Mouse (Mus musculus) intestine, embryonic 16.5 days (tissue): ENCODE data around the gene Arl15. TPM values are rescaled to one million over a fixed set of nuclear protein-coding genes. Genes with fewer than 3 reads are reported as not detected.

ENCODE experiments used
- ATAC-seq: fragments of 200-750 bp; cut with Nextera tagmentation; 2 replicates; pipeline ENCODE4 v1.8.0; 2017; ENCODE audit warnings: moderate TSS enrichment, moderate library complexity
- H3K27ac ChIP-seq: fragments of 300-500 bp; sonication (generic); 2 replicates; pipeline ENCODE4 v1.5.1; 2014; ENCODE audit warnings: mild to moderate bottlenecking, low read length
- H3K27me3 ChIP-seq: fragments of 300-500 bp; sonication (generic); replicated peaks from 2 replicates; pipeline ENCODE4 v1.6.1; 2014; ENCODE audit warnings: low read length, control low read depth, mixed read lengths; ENCODE audit not compliant: control insufficient read depth, insufficient read depth
- H3K36me3 ChIP-seq: fragments of 300-500 bp; sonication (generic); 2 replicates; pipeline ENCODE4 v1.6.1; 2014; ENCODE audit warnings: low read length, control low read depth; ENCODE audit not compliant: control insufficient read depth, insufficient read depth
- H3K4me1 ChIP-seq: fragments of 300-500 bp; sonication (generic); 2 replicates; pipeline ENCODE4 v1.6.1; 2014; ENCODE audit warnings: low read length, control low read depth, mixed read lengths; ENCODE audit not compliant: control insufficient read depth, insufficient read depth
- H3K4me2 ChIP-seq: fragments of 300-500 bp; sonication (generic); 2 replicates; pipeline ENCODE4 v1.6.1; 2014; ENCODE audit warnings: low read depth, low read length, control low read depth
- H3K4me3 ChIP-seq: fragments of 300-500 bp; sonication (generic); 2 replicates; pipeline ENCODE4 v1.5.1; 2014; ENCODE audit warnings: mild to moderate bottlenecking, low read length
- H3K9ac ChIP-seq: fragments of 300-500 bp; sonication (generic); 2 replicates; pipeline ENCODE4 v1.6.1; 2014; ENCODE audit warnings: low read depth, low read length
- H3K9me3 ChIP-seq: fragments of 300-500 bp; sonication (generic); 2 replicates; pipeline ENCODE4 v1.6.1; 2016; ENCODE audit warnings: low read length, control low read depth; ENCODE audit not compliant: control insufficient read depth
- WGBS: fragments of 180-500 bp; shearing (Covaris S2); extraction: QIAGEN DNeasy Blood & Tissue Kit; methylation state at CpG from one replicate; pipeline ENCODE4 v1.1.7; 2014; 5-methylcytosine and 5-hydroxymethylcytosine counted together
- polyA plus RNA-seq: library from polyadenylated mRNA; unstranded; fragments of >200 nt; fragmentation: Nextera tagmentation; extraction: Ambion mirVana; gene quantifications from 2 replicates; pipeline ENCODE4 v1.2.1, GENCODE M21; 2015

Gene Arl15
- polyA plus RNA-seq, 1 experiment from 2014 or later: 10.6 TPM

DNA sequence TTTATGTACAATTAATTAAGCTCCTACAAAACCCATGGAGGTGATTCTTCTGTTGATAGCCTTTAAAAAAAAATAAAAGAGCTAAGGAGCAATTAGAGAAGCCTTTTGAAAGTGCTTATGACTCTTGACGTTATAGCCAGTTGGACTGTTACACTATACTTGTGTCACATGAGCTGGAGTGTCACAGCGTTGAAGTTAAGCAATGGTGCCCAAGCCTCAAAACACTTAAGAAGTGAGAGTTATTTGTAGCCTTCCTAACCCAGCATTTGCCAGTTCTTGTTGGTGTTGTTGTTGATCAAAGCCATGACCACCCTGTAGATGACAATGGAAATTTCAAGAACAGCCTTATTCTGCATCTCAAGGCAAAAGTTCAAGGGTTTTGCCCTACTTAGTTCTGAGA lies 198.8 kb downstream of the Arl15 start:
- 87% methylated on average over 2 of the region's 2 CpGs for WGBS
- no peak for ATAC-seq

DNA sequence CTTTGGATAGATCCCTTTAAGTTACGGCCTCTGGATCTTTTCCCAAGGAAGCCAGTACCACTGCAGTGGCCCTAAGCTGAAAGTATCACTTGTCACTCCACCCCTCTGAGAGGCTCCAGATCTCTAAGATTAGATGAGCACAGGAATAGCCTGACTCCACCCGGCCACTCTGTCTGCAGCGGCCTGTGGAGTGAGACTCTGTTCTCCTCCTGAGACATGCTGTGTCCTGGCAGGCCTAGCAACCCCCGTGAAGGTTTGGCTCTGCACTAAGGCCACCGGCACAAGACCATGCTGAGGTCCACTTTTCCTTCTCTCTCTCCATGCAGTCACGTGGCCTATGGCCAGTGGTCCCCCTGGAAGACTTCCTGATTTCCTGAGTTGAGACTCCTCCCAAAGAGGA lies 200.3 kb downstream of the Arl15 start:
- 77% methylated on average over 6 of the region's 6 CpGs for WGBS
- Histone ChIP-seq H3K4me3 (no peak overlapping the region), H3K36me3 (no peaks in the 10 kb centered on the region), H3K9ac (no peak overlapping the region), H3K27me3 (no peaks in the 10 kb centered on the region), H3K9me3 (no peaks in the 10 kb centered on the region), H3K4me1 (no peaks in the 10 kb centered on the region), H3K27ac (no peak overlapping the region), H3K4me2 (no peak overlapping the region)
- ATAC-seq: no peak

More for the DNA sequence above, 198.8 kb downstream of the Arl15 start:
- H3K4me3 ChIP-seq: no peak overlapping the region
- H3K27me3 ChIP-seq: no peaks in the 10 kb centered on the region
- H3K36me3 ChIP-seq: no peaks in the 10 kb centered on the region
- no peaks in the 10 kb centered on the region for H3K9me3 ChIP-seq
- H3K4me2 ChIP-seq: no peak overlapping the region
- H3K4me1 ChIP-seq: no peaks in the 10 kb centered on the region
- no peak overlapping the region for H3K9ac ChIP-seq
- no peak overlapping the region for H3K27ac ChIP-seq

- Histone ChIP-seq H3K9ac (no peak overlapping the region), H3K4me3 (no peak overlapping the region), H3K4me1 (no peaks in the 10 kb centered on the region), H3K27ac (no peak overlapping the region), H3K9me3 (no peaks in the 10 kb centered on the region), H3K27me3 (no peaks in the 10 kb centered on the region), H3K4me2 (no peak overlapping the region), H3K36me3 (no peaks in the 10 kb centered on the region)
- WGBS: 63% methylated on average over 9 of the region's 9 CpGs
- no peak for ATAC-seq
Observed at GRCm38 (mm10) chr13:113995490-113996236, 201.4 kb downstream of the Arl15 start.

GRCm38 (mm10) chr13:113998811-113999210 lies 204.5 kb downstream of the Arl15 start:
- no peak overlapping the region for H3K4me3 ChIP-seq
- no peaks in the 10 kb centered on the region for H3K36me3 ChIP-seq
- no peak overlapping the region for H3K27ac ChIP-seq
- H3K9ac ChIP-seq: no peak overlapping the region
- no peak for ATAC-seq
- no peak overlapping the region for H3K4me2 ChIP-seq
- H3K9me3 ChIP-seq: no peaks in the 10 kb centered on the region
- 90% methylated on average over 12 of the region's 12 CpGs for WGBS
- no peaks in the 10 kb centered on the region for H3K27me3 ChIP-seq
- H3K4me1 ChIP-seq: no peaks in the 10 kb centered on the region

DNA sequence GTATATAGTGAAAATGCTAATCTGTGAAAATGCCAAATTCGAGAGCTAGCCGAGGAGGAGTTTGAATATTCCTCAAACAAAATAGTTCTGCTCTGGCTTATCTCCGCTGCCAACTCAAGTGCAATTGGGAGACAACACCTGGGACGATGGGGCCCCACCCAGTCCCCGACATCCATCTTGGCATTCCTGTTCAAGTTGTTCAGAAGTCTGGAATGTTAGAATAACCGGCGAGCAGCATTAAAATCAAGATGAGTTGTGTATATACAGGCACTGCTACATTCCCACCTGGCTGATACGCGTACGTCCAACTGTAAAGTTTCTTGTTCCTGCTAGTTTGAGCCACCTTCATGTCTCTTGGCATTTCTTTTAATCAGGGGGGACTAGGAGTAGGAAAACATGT lies 209.2 kb downstream of the Arl15 start:
- WGBS: 71% methylated on average over 10 of the region's 10 CpGs
- H3K9me3 ChIP-seq: no peaks in the 10 kb centered on the region
- H3K27ac ChIP-seq: no peak overlapping the region
- no peak for ATAC-seq
- no peaks in the 10 kb centered on the region for H3K36me3 ChIP-seq
- no peak overlapping the region for H3K4me2 ChIP-seq
- H3K27me3 ChIP-seq: no peaks in the 10 kb centered on the region
- H3K4me3 ChIP-seq: no peak overlapping the region
- H3K9ac ChIP-seq: no peak overlapping the region
- H3K4me1 ChIP-seq: no peaks in the 10 kb centered on the region

- Histone ChIP-seq H3K4me3 (no peak overlapping the region), H3K9ac (no peak overlapping the region), H3K4me2 (no peak overlapping the region), H3K27ac (no peak overlapping the region), H3K36me3 (no peaks in the 10 kb centered on the region), H3K4me1 (no peaks in the 10 kb centered on the region), H3K27me3 (no peaks in the 10 kb centered on the region), H3K9me3 (no peaks in the 10 kb centered on the region)
- no peak for ATAC-seq
- WGBS: 60% methylated on average over 6 of the region's 6 CpGs
Observed at GRCm38 (mm10) chr13:114004191-114004590, 209.9 kb downstream of the Arl15 start.

DNA sequence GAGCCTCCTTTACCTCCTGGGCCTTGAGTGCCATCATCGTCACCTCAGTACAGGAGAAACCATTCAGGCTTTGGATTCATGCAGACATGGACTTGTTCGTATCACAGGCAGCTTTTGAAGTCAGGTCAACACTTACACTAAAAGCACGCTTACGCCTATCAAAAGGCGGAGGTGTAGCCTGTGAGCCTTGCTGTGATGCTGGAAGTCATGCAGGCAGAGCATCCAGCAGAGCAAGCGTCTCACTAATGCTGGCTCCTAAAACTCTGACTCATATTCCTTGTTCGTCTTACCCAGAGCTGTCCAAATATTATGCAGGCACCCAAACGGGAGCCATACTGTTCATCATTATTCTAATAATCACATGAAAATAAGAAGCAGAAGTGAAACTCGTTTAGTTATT lies 215.5 kb downstream of the Arl15 start:
- no peak for ATAC-seq
- Histone ChIP-seq H3K9ac (no peak overlapping the region), H3K4me3 (no peak overlapping the region), H3K9me3 (no peaks in the 10 kb centered on the region), H3K27me3 (no peaks in the 10 kb centered on the region), H3K27ac (no peak overlapping the region), H3K4me1 (no peaks in the 10 kb centered on the region), H3K36me3 (no peaks in the 10 kb centered on the region), H3K4me2 (no peak overlapping the region)
- WGBS: 80% methylated on average over 9 of the region's 9 CpGs

- no peak overlapping the region for H3K4me3 ChIP-seq
- WGBS: 85% methylated on average over 9 of the region's 9 CpGs
- no peaks in the 10 kb centered on the region for H3K4me1 ChIP-seq
- no peak overlapping the region for H3K4me2 ChIP-seq
- no peaks in the 10 kb centered on the region for H3K36me3 ChIP-seq
- no peak overlapping the region for H3K27ac ChIP-seq
- ATAC-seq: no peak
- no peak overlapping the region for H3K9ac ChIP-seq
- H3K9me3 ChIP-seq: no peaks in the 10 kb centered on the region
- no peaks in the 10 kb centered on the region for H3K27me3 ChIP-seq
Observed at GRCm38 (mm10) chr13:114010521-114010920, 216.2 kb downstream of the Arl15 start.

DNA sequence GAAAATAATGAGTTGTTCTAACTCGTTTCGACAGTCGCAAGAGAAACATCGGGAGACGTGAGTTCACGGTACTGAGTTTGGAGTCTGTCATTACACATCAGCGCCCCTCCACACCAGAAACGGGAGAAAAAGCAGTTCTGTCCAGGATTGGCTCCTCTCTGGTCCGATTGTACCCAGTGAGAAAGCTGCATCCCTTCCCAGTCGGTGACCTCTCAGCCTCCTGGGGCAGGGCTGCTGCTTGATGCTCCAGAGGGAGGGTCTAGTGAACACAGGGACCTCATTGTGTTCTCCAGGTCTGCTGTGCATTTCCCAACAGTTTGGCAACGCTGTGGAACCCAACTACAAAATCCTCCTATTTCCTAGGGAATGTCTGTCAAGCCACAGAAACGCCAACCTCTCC lies 216.7 kb downstream of the Arl15 start:
- 72% methylated on average over 12 of the region's 12 CpGs for WGBS
- no peak overlapping the region for H3K27ac ChIP-seq
- H3K4me2 ChIP-seq: no peak overlapping the region
- no peak for ATAC-seq
- no peaks in the 10 kb centered on the region for H3K4me1 ChIP-seq
- H3K36me3 ChIP-seq: no peaks in the 10 kb centered on the region
- H3K9ac ChIP-seq: no peak overlapping the region
- H3K4me3 ChIP-seq: no peak overlapping the region
- H3K27me3 ChIP-seq: no peaks in the 10 kb centered on the region
- no peaks in the 10 kb centered on the region for H3K9me3 ChIP-seq

GRCm38 (mm10) chr13:114017928-114018327 lies 223.6 kb downstream of the Arl15 start:
- H3K27ac ChIP-seq: no peak overlapping the region
- H3K4me2 ChIP-seq: no peak overlapping the region
- ATAC-seq: no peak

More at GRCm38 (mm10) chr13:114017928-114018327, 223.6 kb downstream of the Arl15 start:
- Histone ChIP-seq H3K4me1 (no peaks in the 10 kb centered on the region), H3K9ac (no peak overlapping the region), H3K4me3 (no peak overlapping the region), H3K36me3 (no peaks in the 10 kb centered on the region), H3K9me3 (no peaks in the 10 kb centered on the region), H3K27me3 (no peaks in the 10 kb centered on the region)
- 55% methylated on average over 8 of the region's 8 CpGs for WGBS
